Mouse (Mus musculus) cerebellum, postnatal 25 days (tissue): Measurements from ENCODE around the gene Tceal3.
"Not testable (repeated sequence)": the region's sequence is repeated elsewhere in the genome, so short reads cannot be mapped to it uniquely, and the experiment has no call there.

Experiments used
- DNase-seq, 2 experiments: peaks; one replicate each; pipeline ENCODE4 v3.0.0; 2021; ENCODE audit warnings: mixed read lengths in 2 of 2

The Tceal3 gene

DNA sequence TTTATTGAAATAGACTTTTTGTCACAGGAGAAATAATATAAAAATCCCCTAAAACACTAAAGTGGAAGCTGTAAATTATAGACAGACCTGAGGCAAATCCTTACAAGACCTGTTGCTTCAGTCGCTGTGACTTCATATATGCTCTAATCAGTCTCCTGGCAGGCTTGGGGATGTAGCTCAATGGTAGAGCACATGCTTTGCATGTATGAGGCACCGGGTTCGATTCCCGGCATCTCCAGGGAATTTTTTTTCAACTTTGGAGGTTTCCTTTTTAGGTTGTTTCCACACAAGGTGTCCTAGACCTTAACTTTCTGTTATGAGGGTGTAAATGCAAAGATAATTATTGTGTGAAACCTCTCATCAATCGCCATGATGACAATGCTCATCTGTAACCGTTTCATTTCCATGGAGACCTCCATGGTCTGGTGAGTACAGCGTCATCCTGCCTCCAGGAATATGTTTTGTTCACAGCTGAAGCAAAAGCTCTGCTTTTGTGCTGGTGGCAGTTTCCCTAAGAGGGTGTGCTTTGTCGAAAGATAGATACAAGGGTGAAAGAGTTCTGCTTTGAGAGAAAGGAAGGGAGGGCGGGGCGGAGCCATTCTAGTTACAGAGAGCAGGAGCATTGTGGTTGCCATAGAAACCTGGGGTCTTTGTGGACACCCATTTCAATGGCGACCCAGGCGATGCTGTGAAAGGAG is at the start of gene Tceal3:
Gene Tceal3 (plus strand): TSS at position 644 of the 698 bp plus-strand sequence.
- DNase-seq = peak; percentile 64 to 67

- not testable (repeated sequence) for DNase-seq
These were observed 46.7 kb upstream of the Tceal3 start, which contains the start of gene Kir3dl2 for GRCm38 (mm10) chrX:136543956-136544355. Gene Kir3dl2 (minus strand): TSS chrX:136544056.

DNA sequence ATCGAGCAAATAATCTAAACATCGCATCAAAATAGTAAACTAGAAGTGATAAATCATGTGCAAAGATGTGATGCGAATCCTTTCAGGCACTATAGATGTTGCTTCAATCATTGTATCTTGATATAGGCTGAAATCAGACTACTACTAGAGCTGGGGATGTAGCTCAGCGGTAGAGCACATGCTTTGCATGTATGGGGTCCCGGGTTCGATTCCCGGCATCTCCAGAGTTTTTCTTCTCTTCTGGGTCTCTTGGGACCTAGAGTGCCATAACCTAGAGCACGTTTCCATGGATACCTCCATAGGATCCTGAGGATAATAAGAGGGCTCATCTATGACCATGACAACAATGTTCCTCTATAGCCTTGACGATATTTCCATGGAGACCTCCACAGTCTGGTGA is 21.5 kb upstream of the Tceal3 start:
- DNase-seq = not testable (repeated sequence)

DNA sequence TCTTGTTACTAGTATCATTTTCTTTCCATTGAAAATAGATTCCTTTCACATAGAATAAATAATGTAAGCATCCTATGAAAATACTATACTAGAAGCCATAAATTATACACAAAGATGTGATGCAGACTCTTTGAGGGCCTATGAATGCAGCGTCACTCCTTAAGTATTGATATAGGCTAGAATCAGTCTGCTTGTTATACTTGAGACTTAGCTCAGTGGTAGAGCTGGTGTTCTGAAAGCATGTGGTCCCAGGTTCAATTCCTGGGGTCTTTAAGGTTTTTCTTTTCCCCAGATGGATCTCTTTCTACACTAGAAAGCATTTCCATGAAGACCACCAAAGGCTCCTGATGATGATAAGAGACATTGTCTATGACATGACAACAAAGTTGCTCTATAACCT is 6.0 kb upstream of the Tceal3 start:
- no peak for DNase-seq

DNA sequence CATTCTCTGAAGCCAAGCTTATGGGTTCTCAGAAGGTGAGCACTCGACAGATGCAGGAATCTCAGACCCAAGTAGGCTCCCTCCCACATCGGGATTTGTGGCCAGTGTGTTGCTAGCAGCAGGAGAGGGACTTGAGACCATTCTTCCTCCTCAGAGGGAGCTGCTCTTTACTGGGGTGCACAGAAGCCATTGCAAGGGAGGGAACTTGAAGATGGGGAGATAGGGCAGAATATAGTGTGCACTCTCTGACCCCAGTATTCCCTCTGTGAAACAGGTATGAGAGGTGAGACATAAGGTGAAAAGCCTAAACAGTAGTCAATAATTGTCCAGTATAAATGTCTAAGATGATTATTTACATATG is 235 bp downstream of the Tceal3 start:
- peak in 1 of 2 experiments; percentile 24 for DNase-seq

DNA sequence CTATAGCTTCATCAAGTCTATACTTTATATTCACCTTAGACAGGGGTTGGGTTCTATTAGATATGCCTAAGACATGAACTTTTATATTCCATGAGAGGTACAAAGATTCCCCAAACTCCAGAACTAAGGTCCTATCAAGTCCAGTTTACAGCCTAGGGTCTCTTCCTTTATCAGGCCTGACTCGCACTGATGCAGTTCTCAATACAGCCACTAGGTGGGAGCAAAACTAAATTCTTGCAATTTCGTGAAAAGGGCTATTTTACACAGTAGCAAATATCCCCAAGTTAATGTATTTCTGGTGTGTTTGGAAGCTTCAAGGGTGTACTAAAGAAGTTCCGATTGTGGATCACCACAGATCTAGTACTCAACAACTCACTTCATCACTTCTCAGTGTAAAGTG is 8.8 kb downstream of the Tceal3 start:
- DNase-seq = peak in 1 of 2 experiments; percentile 67

DNA sequence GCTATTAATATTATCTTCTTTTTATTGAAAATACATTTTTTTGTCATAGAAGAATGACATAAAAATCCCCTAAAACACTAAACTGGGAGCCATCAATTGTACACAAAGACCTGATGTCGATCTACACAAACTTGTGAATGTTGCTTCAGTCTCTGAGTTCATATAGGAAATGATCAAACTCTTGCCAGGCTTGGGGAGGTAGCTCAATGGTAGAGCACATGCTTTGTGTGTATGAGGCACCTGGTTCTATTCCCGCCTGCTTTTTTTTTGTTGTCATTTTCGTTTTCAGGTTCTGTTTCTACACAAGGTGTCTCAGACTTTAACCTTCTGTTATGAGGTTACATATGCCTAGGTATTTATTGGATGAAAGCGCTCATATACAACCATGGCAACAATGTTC is 16.3 kb downstream of the Tceal3 start:
- no peak for DNase-seq

- DNase-seq = no peak
These were observed 16.8 kb downstream of the Tceal3 start for GRCm38 (mm10) chrX:136607395-136607794.

DNA sequence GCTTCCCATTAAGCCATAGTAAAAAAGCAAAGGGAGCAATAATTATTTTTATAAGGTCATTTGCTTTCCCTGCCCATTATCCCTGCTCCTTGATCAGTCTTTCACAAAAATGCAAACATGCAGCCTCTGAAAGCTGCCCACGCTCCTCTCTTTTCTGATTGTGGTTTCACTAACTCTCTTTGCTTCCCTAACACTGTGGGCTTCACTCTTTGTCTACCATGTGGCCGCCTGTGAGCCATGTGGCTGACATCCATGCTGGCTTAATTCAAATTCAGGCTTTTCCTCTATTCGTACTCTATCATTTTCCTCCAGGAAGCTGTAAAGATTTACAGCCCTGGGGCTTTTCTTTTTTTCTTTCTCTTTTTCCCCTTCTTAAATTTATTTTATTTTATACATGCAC is 20.7 kb downstream of the Tceal3 start:
- DNase-seq = no peak

GRCm38 (mm10) chrX:136615889-136616288 is 25.2 kb downstream of the Tceal3 start:
- DNase-seq = not testable (repeated sequence)

DNA sequence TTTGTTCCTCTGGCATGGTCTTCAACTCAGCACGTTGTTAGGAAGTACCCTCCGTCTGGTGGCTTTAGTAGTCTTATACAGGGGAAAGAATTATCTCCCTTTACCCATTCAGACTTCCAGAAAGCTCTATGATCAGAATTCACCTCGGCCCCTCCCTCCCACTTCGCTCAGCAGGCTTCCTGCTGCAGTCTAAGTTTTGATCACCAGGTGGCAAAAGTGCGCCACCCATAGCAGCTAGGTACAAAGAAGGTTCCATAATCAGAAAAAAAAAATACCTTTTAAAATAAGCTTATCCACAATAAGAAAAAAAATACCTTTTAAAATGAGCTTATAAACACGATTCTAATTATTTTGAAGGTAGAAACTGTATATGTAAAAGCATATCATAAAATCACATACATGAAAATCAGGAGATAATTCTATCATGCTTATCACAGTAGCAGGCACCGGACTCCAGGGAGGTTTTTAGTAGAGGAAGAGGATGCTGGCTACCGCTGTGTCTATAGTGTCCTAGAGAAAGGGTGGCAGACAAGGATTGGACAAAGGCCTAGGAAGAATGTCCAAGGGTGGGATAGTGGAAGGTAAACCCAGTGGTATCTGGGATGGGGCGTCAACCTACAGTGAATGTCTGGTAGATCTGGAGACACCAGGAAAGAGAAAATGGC is 34.4 kb downstream of the Tceal3 start:
- DNase-seq = peak; percentile 29 to 42

DNA sequence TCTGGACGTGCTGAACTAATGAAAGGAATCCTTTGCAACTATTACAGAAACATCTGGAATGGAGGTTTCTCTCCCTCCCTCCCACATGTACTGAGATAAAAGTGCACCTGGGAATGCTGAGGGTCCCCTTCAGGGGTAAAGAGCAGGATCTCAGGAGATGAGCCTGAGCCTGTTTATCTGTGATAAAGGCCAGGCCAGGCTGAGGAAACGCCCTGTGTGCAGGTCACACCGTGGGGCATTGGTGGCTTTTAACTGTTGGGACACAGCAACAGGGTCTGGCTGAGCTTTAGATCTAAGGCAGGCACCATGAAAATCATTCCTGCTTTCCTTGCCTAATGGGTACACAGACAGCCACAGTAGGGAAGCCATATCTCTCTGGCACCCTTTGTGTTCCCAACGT is 35.3 kb downstream of the Tceal3 start:
- no peak for DNase-seq

DNA sequence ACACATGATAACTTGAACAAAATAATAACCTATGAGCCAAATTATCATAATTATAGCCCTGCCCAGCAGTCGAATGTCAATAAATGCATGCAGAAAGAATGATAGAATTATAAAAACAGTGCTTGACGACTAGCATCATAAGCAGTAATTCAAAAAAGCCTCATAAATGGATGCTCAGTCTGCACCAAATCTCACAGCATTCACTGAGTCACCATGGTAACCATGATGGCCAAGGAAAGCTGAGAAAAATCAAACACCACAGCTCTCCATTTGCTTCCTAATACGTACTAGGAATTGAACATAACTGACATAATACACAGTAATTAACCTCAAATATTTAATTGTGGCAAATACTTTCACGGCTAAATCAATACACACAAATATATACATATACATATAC is 44.5 kb downstream of the Tceal3 start:
- DNase-seq = no peak

GRCm38 (mm10) chrX:136639754-136640153 is 49.1 kb downstream of the Tceal3 start:
- peak in 1 of 2 experiments; percentile 13 for DNase-seq

- DNase-seq = not testable (repeated sequence)
These were observed 55.2 kb downstream of the Tceal3 start for GRCm38 (mm10) chrX:136645857-136646256.

DNA sequence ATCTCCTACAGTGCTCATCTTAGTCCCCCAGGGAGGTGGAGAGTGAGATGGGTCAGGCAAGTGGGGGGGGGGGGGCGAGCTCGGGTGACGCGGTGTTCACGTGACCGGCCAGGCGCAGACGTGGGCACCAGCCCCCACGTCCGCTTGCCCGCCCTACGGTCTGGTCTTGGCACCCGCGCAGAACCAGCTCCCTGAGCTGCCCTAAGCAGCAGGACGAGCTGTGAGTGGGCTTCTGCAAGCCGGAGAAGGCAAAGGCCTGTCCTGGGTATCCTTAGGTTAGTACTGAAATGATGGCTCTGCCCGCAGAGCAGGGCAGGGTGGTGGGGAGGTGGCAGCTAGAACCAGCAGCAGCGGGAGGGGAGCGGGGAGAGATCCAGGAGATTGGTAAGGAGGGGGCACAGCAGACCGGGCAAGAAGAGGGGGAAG is 75.7 kb downstream of the Tceal3 start:
- peak; percentile 70 to 81 for DNase-seq

DNA sequence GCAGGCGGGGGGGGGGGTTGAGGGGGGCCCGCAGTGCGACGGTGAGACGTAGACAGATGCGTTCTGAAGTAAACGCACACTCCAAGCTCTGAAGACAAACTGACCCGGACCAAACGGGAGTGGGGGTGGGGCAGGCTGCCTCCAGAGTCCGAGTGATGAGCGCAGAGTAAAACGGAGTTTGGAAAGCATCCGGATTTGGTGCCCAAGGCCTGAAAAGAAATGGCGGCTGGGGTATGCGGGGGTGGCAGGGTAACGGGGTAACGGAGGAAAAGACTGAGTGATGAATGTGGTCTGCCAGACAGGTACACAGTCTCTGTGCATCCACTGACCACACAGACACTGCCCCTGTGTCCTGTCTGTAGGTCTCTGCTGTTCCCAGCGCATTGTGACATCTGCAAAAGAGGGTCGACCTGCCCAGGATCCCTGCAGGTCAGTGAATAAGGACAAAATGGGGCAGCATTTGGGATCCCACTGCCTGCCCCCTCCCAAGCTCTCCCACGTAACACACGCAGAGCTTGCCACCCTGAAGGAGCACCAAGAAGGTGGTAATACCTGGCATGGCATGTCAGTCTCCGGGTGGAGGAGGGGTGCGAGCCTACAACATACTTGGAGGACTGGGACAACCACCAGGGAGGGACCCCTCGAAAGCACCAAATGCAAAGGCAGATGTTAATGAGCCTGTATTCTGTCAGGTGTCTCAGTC is 76.3 kb downstream of the Tceal3 start:
- DNase-seq = peak; percentile 52 to 59

- no peak for DNase-seq
These were observed 78.2 kb downstream of the Tceal3 start for GRCm38 (mm10) chrX:136668794-136669193.

GRCm38 (mm10) chrX:136680989-136681388 is 90.3 kb downstream of the Tceal3 start:
- no peak for DNase-seq

GRCm38 (mm10) chrX:136691606-136692293 is 101.1 kb downstream of the Tceal3 start:
- not testable (repeated sequence) for DNase-seq

GRCm38 (mm10) chrX:136692294-136692675 is 101.6 kb downstream of the Tceal3 start:
- DNase-seq = no peak

DNA sequence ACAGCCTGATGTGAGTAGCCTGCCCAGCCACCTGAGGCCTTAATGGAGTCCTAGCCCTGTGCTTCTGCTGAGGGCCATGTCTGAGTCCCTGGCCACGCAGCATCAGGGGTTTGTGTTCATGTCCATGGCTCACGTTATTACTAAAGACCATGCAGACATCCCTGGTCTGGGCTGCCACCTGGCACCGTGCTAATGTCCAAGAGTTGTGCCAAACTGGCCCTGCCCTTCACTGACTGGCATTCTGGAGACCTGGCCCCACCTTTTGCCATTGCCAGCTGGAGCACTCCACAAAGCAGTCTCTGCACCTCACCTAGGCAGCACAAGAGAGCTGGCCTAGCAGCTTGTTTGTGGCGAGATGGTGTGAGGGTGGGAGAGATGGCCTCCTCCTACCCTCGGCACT is 102.6 kb downstream of the Tceal3 start:
- peak; percentile 11 to 14 for DNase-seq
